Mouse (Mus musculus): ENCODE results near the gene Foxo1. TPM values are rescaled to one million over a fixed set of nuclear protein-coding genes. Genes with fewer than 3 reads are reported as not detected.

Gene Foxo1
- polyA plus RNA-seq, 1 experiment from 2014 or later: 3.1 TPM

DNA sequence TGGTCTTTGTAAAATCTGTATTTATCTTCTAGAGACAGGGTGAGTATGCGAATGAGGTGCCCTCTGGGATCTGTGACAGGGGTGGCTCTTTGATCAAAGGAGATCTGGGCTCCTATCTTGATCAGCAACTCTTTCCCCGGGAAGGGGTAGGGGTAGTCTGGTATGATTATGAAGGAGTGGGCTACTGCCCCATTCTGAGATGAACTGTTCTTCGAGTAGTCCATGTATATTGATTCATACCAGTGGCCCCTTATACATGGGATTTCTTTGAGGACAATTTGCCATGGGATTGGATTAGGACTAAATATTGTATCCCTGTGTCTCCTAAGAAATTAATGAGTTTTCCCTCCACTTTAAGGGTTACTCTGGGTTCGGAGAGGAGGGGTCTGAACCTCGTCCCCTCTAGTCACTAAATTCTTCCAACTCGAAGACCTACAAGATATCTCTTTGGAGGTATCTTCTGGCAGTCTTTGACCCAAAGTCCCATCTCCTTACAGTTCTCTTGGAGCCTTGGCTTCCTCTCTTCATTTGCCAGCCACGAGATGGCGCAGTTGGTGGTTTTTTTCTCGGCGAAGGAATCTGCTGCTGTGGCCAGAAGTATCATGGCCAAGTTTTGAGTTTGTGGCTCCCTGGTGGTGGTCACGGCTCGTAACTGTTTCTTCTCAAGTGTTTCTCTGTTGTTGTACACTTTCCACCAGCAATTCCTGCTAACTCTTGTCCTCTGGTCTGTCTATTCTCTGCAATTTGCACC is 24.7 kb upstream of the Foxo1 start:
- Histone ChIP-seq H3K36me3 (ENCODE audit: control insufficient read depth, insufficient read depth, low read length) (no peaks in the 10 kb centered on the region), H3K27me3 (ENCODE audit: control insufficient read depth, insufficient read depth, low read depth, low read length) (no peaks in the 10 kb centered on the region), H3K9me3 (replicated peaks; ENCODE audit: control insufficient read depth, low read length, poor library complexity, severe bottlenecking) (no peaks in the 10 kb centered on the region), H3K9ac (ENCODE audit: low read depth, low read length) (no peak overlapping the region), H3K4me2 (ENCODE audit: low read length) (no peak overlapping the region), H3K4me1 (ENCODE audit: control insufficient read depth, insufficient read depth, low read length) (no peaks in the 10 kb centered on the region), H3K4me3 (ENCODE audit: low read depth, low read length) (no peak overlapping the region), H3K27ac (ENCODE audit: low read length) (no peak overlapping the region)
- no peak for ATAC-seq
- WGBS: 52% methylated on average over 12 of the region's 12 CpGs

DNA sequence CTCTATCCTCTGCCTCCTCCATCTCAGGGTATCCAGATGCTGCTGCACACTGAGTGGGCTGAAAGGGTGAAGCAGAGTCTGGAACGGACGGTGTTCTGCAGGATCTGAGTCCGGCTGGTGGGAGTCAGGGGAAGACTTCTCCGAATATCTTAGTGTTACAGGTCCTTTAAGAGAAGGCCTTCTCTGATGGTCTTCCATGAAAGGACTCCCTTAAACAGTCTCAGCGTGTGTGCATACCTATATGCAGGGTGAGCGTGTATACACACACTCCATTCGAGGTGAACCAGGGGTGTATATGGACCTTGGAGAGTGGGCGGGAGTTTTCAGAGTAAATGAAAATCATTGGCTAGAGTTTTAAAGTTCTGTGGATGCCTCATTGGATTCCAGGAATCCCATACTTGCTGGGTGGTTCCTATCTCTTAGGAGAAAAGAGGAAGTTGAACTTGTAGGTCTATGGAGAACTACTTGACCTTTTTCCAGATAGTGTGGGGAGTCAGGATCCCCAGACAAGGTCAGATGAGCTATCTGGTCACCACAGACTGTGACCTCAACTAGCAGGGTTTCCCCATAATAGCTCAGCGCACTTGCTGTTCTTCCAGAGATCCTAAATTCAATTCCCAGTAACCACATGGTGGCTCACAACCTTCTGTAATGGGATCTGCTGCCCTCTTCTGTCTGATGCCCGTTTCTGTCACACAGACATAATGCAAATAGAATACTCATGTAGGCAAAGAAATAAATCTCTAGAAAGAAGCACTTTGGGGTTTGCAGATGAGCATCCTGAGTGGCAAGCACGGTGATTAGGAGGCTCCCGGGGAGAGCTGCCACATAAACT is 21.9 kb upstream of the Foxo1 start:
- H3K36me3 ChIP-seq (ENCODE audit: control insufficient read depth, insufficient read depth, low read length): no peaks in the 10 kb centered on the region
- H3K9ac ChIP-seq (ENCODE audit: low read depth, low read length): no peak overlapping the region
- H3K27ac ChIP-seq (ENCODE audit: low read length): no peak overlapping the region
- no peaks in the 10 kb centered on the region for H3K4me1 ChIP-seq (ENCODE audit: control insufficient read depth, insufficient read depth, low read length)
- no peak overlapping the region for H3K4me3 ChIP-seq (ENCODE audit: low read depth, low read length)
- H3K4me2 ChIP-seq (ENCODE audit: low read length): no peak overlapping the region
- H3K27me3 ChIP-seq (ENCODE audit: control insufficient read depth, insufficient read depth, low read depth, low read length): no peaks in the 10 kb centered on the region
- ATAC-seq: no peak
- H3K9me3 ChIP-seq (replicated peaks; ENCODE audit: control insufficient read depth, low read length, poor library complexity, severe bottlenecking): no peaks in the 10 kb centered on the region
- WGBS: 80% methylated on average over 12 of the region's 12 CpGs

DNA sequence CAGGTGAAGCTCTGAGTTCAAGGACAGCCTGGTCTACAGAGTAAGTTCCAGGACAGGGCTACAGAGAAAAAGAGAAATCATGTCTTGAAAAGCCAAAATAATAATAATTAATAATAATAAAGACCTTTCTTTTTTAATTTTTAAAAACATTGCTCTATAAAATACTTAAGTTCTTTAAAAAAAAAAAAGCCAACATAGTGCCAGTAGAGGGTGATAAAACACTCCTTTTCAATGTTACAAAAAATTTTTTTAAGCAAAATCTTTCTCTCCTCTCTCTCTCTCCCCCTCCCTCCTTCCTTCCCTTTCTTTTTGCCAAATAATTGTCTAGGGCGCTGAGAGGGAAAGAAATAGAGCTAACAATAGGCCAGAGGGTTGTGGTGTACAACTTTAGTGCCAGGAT is 17.0 kb upstream of the Foxo1 start:
- Histone ChIP-seq H3K4me3 (ENCODE audit: low read depth, low read length) (no peak overlapping the region), H3K4me1 (ENCODE audit: control insufficient read depth, insufficient read depth, low read length) (no peaks in the 10 kb centered on the region), H3K27me3 (ENCODE audit: control insufficient read depth, insufficient read depth, low read depth, low read length) (no peaks in the 10 kb centered on the region), H3K9me3 (replicated peaks; ENCODE audit: control insufficient read depth, low read length, poor library complexity, severe bottlenecking) (no peaks in the 10 kb centered on the region), H3K27ac (ENCODE audit: low read length) (no peak overlapping the region), H3K4me2 (ENCODE audit: low read length) (no peak overlapping the region), H3K9ac (ENCODE audit: low read depth, low read length) (no peak overlapping the region), H3K36me3 (ENCODE audit: control insufficient read depth, insufficient read depth, low read length) (no peaks in the 10 kb centered on the region)
- no peak for ATAC-seq
- WGBS: 38% methylated on average over 1 of the region's 1 CpGs

DNA sequence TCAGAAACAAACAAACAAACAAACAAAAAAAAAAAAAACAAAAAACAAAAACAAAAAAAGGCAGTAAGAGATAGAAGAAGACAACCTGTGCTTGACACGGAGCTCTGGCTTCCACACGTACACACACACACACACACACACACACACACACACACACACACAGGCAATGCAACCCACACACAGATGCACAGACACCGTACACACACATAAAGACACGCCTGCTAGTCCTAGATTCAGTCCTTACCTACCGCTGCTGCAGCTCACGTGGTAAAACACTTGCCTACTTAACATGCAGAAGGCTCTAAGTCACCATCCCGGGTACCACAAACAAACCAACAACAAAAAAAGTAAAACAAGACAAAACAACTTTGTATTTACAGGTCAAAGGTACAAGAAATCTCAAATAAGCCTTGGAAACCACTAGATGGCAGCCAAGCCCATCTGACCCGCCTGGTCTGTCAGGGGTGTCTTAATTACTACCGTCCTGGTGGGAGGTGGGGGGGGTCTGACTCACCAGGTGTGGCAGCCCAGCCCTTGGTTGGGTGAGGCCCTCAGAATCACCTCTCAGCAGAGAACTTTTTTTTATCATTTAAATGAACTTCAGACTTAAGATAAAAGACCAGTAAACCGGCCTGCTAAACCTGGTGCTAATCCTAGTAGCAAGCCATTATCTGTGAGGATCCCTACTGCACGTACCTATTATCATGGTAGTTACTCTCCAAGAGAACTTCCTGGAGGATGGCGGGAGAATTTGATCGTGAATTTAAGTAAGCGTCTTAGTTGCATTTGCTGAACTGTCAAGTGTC is 14.3 kb upstream of the Foxo1 start:
- Histone ChIP-seq H3K27me3 (ENCODE audit: control insufficient read depth, insufficient read depth, low read depth, low read length) (no peaks in the 10 kb centered on the region), H3K4me3 (ENCODE audit: low read depth, low read length) (no peak overlapping the region), H3K27ac (ENCODE audit: low read length) (no peak overlapping the region), H3K36me3 (ENCODE audit: control insufficient read depth, insufficient read depth, low read length) (no peaks in the 10 kb centered on the region), H3K4me1 (ENCODE audit: control insufficient read depth, insufficient read depth, low read length) (no peaks in the 10 kb centered on the region), H3K9ac (ENCODE audit: low read depth, low read length) (no peak overlapping the region), H3K9me3 (replicated peaks; ENCODE audit: control insufficient read depth, low read length, poor library complexity, severe bottlenecking) (no peaks in the 10 kb centered on the region), H3K4me2 (ENCODE audit: low read length) (no peak overlapping the region)
- 21% methylated on average over 14 of the region's 14 CpGs for WGBS
- ATAC-seq: no peak

DNA sequence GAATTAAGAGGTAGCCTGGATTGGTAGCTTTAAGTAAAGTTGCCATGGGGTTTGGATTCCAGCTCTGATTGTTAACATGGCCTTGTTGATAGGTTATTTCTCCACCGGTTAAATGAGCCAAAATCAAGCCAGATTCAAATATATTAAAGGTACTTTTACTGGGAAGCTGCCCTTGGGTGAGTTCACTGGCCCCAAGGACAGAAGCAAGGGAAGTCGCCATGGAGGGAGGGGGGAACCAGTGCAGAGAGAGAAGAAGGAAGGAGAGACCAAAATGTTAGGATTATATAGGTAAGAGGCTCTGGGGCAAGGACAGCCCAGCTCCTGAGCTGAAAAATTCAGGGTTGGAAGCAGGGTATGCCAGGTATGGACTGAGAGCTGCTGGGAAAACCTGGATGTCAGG is 13.6 kb upstream of the Foxo1 start:
- no peaks in the 10 kb centered on the region for H3K4me1 ChIP-seq (ENCODE audit: control insufficient read depth, insufficient read depth, low read length)
- no peak overlapping the region for H3K4me2 ChIP-seq (ENCODE audit: low read length)
- no peak overlapping the region for H3K9ac ChIP-seq (ENCODE audit: low read depth, low read length)
- no peak for ATAC-seq
- H3K4me3 ChIP-seq (ENCODE audit: low read depth, low read length): no peak overlapping the region
- 4% methylated on average over 2 of the region's 2 CpGs for WGBS
- no peak overlapping the region for H3K27ac ChIP-seq (ENCODE audit: low read length)
- no peaks in the 10 kb centered on the region for H3K9me3 ChIP-seq (replicated peaks; ENCODE audit: control insufficient read depth, low read length, poor library complexity, severe bottlenecking)
- peaks cover 3% of the 10 kb centered on the region; the same call in 1 of the 2 replicates for H3K27me3 ChIP-seq (ENCODE audit: control insufficient read depth, insufficient read depth, low read depth, low read length)
- no peaks in the 10 kb centered on the region for H3K36me3 ChIP-seq (ENCODE audit: control insufficient read depth, insufficient read depth, low read length)

DNA sequence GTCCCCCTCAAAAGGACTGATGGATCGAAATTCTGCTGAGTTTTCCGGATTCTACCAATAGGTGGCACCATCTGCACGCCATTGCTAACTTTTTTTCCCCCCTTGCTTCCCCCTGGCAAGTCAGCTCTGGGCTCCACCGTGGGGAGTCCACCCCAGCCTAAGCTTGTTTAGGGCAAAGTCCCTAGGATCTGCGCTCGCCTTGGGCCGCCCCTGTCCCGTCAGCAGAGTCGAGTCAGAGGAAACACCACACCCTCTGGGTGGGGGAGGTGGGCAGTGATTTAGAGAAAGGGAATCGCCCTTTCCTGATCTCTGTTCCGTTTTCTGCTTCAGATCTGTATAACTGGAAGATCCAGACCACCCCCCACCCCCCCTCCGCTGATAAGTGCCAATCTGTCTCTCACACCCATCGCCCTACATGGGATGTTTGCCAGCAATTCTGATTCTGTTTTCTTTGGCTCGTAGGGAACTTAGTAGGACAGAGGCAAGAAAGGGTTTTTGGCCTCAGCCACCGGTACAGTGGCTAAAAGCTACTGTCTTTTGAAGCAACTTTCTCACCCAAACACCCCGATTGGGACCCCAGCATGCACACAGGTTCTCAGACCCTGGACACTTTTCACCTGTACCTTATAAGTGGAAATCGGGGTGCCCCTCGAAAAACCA is 10.2 kb upstream of the Foxo1 start:
- H3K9me3 ChIP-seq (replicated peaks; ENCODE audit: control insufficient read depth, low read length, poor library complexity, severe bottlenecking): no peaks in the 10 kb centered on the region
- H3K4me3 ChIP-seq (ENCODE audit: low read depth, low read length): no peak overlapping the region
- peaks cover 21% of the 10 kb centered on the region for H3K27me3 ChIP-seq (ENCODE audit: control insufficient read depth, insufficient read depth, low read depth, low read length)
- ATAC-seq: peak; percentile 65; the same call in 1 of the 2 replicates
- H3K36me3 ChIP-seq (ENCODE audit: control insufficient read depth, insufficient read depth, low read length): no peaks in the 10 kb centered on the region
- H3K9ac ChIP-seq (ENCODE audit: low read depth, low read length): 0 out of 2 replicates have a peak overlapping the region, but pooled peaks have one; percentile 49
- H3K4me1 ChIP-seq (ENCODE audit: control insufficient read depth, insufficient read depth, low read length): no peaks in the 10 kb centered on the region
- 14% methylated on average over 18 of the region's 18 CpGs for WGBS
- peak overlapping the region; percentile 40 for H3K4me2 ChIP-seq (ENCODE audit: low read length)
- H3K27ac ChIP-seq (ENCODE audit: low read length): no peak overlapping the region

DNA sequence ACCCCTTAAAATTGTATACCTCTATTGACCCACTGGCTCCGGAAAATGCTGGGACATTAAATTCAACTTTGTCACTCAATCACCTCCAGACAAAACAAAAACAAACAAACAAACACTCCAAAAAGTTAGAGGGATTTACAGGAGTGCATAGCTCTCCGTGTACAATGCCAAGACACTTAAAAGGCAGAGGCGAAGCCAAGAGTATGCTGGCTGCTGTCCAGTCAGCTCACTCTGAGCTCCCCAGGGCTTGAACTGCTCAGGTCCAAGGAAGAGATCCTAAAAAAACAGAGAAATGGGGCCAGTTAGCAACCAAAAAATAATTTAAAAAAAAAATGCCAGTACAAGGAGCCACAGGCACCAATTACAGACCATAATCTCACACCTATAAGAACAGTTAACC is 9.6 kb upstream of the Foxo1 start:
- Histone ChIP-seq H3K9ac (ENCODE audit: low read depth, low read length) (no peak overlapping the region), H3K4me3 (ENCODE audit: low read depth, low read length) (no peak overlapping the region), H3K27me3 (ENCODE audit: control insufficient read depth, insufficient read depth, low read depth, low read length) (peaks cover 21% of the 10 kb centered on the region), H3K9me3 (replicated peaks; ENCODE audit: control insufficient read depth, low read length, poor library complexity, severe bottlenecking) (no peaks in the 10 kb centered on the region), H3K4me1 (ENCODE audit: control insufficient read depth, insufficient read depth, low read length) (no peaks in the 10 kb centered on the region), H3K27ac (ENCODE audit: low read length) (no peak overlapping the region), H3K36me3 (ENCODE audit: control insufficient read depth, insufficient read depth, low read length) (no peaks in the 10 kb centered on the region), H3K4me2 (ENCODE audit: low read length) (no peak overlapping the region)
- WGBS: 32% methylated on average over 3 of the region's 3 CpGs
- no peak for ATAC-seq

DNA sequence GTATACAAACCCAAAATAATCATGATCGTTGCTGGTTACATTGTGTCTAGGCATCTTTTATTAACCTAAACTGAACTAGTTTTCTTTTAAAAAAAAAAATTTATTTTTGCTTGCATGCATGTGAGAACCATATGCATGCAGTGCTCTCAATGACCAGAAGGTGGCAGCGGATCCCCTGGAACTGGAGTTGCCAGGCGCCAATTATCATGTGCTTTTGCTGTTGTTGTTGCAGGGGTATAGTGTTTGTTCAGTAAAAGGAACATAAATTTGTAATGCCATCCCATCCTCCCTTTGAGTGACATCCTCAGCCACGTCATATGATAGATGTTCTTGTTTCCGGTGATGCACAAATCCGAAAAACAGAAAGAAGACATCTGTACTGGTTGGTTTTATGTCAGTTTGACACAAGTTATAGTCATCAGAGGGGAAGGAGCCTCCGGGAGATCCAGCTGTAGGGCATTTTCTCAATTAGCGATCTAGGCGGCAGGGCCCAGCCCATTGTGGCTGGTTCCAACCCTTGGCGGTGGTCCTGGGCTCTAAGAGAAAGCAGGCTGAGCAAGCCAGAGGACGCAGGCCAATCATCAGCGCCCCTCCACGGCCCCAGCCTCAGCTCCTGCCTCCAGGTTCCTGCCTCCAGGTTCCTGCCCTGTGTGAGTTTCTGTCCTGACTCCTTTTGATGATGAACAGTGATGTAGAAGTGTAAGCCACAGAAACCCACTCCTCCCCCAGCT is 5.5 kb upstream of the Foxo1 start:
- no peak; the same call in 1 of the 2 replicates for ATAC-seq
- Histone ChIP-seq H3K27me3 (ENCODE audit: control insufficient read depth, insufficient read depth, low read depth, low read length) (peaks cover 37% of the 10 kb centered on the region), H3K36me3 (ENCODE audit: control insufficient read depth, insufficient read depth, low read length) (no peaks in the 10 kb centered on the region), H3K27ac (ENCODE audit: low read length) (no peak overlapping the region), H3K4me1 (ENCODE audit: control insufficient read depth, insufficient read depth, low read length) (peaks cover 5% of the 10 kb centered on the region; the same call in 1 of the 2 replicates), H3K4me3 (ENCODE audit: low read depth, low read length) (no peak overlapping the region), H3K4me2 (ENCODE audit: low read length) (no peak overlapping the region), H3K9ac (ENCODE audit: low read depth, low read length) (no peak overlapping the region), H3K9me3 (replicated peaks; ENCODE audit: control insufficient read depth, low read length, poor library complexity, severe bottlenecking) (no peaks in the 10 kb centered on the region)
- 45% methylated on average over 13 of the region's 13 CpGs for WGBS

All from midbrain, embryonic 16.5 days (tissue).